Mouse (Mus musculus) stomach, adult 2 months (tissue): Measurements from ENCODE around the gene Olfr975. TPM values are rescaled to one million over a fixed set of nuclear protein-coding genes. Genes with fewer than 3 reads are reported as not detected.

Source experiments
- polyA plus RNA-seq: library from polyadenylated mRNA; depleted of rRNA; stranded (reverse); fragments of >200 nt; gene quantifications from 2 replicates; pipeline ENCODE4 v1.2.3, GENCODE M21; 2012; rRNA removed

The Olfr975 gene
- 0.04 TPM in 1 of 2 replicates, not detected in the other for polyA plus RNA-seq

DNA sequence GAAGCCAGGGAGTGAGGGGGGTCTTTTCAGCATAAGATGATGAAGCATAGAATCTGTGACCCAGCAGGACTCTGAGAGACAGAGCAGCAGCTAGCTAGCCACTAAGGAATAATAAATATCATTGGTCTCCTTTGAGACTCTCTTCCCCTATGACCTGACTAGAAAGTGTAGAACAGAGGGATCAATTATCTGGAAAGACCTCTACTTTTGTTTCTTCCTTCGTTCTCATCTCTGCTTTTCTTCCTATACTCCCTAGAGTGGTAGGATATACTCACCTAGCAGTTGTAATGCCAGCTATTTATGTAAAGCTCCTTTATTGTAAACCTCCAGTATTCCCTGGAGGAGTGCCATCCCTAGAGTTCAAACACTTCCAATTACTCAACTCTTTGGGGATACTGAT is at the start of gene Olfr975:
TSS of gene Olfr975 (minus strand) at position 101 of the 400 bp plus-strand sequence.

GRCm38 (mm10) chr9:39991813-39992212 is 40.0 kb upstream of the Olfr975 start, which contains the start of gene Olfr978:
TSS of gene Olfr978 (plus strand) at chr9:39992113.

GRCm38 (mm10) chr9:39961033-39961432 is 9.2 kb upstream of the Olfr975 start, which contains the start of gene Olfr976:
TSS of gene Olfr976 (minus strand) at chr9:39961133.

GRCm38 (mm10) chr9:39937201-39937600 is 14.6 kb downstream of the Olfr975 start, which contains the start of gene Olfr974:
TSS of gene Olfr974 (plus strand) at chr9:39937501.

GRCm38 (mm10) chr9:39907036-39907435 is 44.8 kb downstream of the Olfr975 start, which contains the start of gene Olfr229:
TSS of gene Olfr229 (plus strand) at chr9:39907336.

Other genes starting within 250 kb of the Olfr975 start
- not detected in 2 replicates for gene Olfr149, start 244.9 kb downstream of the Olfr975 start, polyA plus RNA-seq
- gene Olfr965, start 240.7 kb downstream of the Olfr975 start, polyA plus RNA-seq = not detected in 2 replicates
- gene Olfr150, start 221.1 kb downstream of the Olfr975 start, polyA plus RNA-seq = not detected in 2 replicates
- not detected in 2 replicates for gene Olfr967, start 205.8 kb downstream of the Olfr975 start, polyA plus RNA-seq
- gene Olfr968, start 168.8 kb downstream of the Olfr975 start, polyA plus RNA-seq = not detected in 2 replicates
- not detected in 2 replicates for gene Olfr969, start 161.1 kb downstream of the Olfr975 start, polyA plus RNA-seq
- gene Olfr970, start 143.2 kb downstream of the Olfr975 start, polyA plus RNA-seq = not detected in 2 replicates
- gene Olfr971, start 115.2 kb downstream of the Olfr975 start, polyA plus RNA-seq = not detected in 2 replicates
- gene Olfr972, start 85.6 kb downstream of the Olfr975 start, polyA plus RNA-seq = not detected in 2 replicates
- not detected in 2 replicates for gene Olfr229, start 44.7 kb downstream of the Olfr975 start, polyA plus RNA-seq
- not detected in 2 replicates for gene Olfr974, start 14.5 kb downstream of the Olfr975 start, polyA plus RNA-seq
- gene Olfr976, start 9.1 kb upstream of the Olfr975 start, polyA plus RNA-seq = not detected in 2 replicates
- not detected in 2 replicates for gene Olfr978, start 40.1 kb upstream of the Olfr975 start, polyA plus RNA-seq
- gene Olfr979, start 51.4 kb upstream of the Olfr975 start, polyA plus RNA-seq = not detected in 2 replicates
- gene Olfr980, start 57.5 kb upstream of the Olfr975 start, polyA plus RNA-seq = not detected in 2 replicates
- gene Olfr981, start 69.4 kb upstream of the Olfr975 start, polyA plus RNA-seq = not detected in 2 replicates
- gene Olfr982, start 121.8 kb upstream of the Olfr975 start, polyA plus RNA-seq = not detected in 2 replicates
- not detected in 2 replicates for gene Olfr983, start 141.5 kb upstream of the Olfr975 start, polyA plus RNA-seq
- not detected in 2 replicates for gene Olfr984, start 162.2 kb upstream of the Olfr975 start, polyA plus RNA-seq
- not detected in 2 replicates for gene Olfr985, start 178.1 kb upstream of the Olfr975 start, polyA plus RNA-seq
- not detected in 2 replicates for gene Tmem225, start 196.1 kb upstream of the Olfr975 start, polyA plus RNA-seq
- not detected in 2 replicates for gene Olfr986, start 228.9 kb upstream of the Olfr975 start, polyA plus RNA-seq
- 0.09 and 0.30 TPM in 2 replicates for gene Zfp202, start 240.3 kb upstream of the Olfr975 start, polyA plus RNA-seq